Mouse (Mus musculus): ENCODE measurements around the gene Fntb.

DNA sequence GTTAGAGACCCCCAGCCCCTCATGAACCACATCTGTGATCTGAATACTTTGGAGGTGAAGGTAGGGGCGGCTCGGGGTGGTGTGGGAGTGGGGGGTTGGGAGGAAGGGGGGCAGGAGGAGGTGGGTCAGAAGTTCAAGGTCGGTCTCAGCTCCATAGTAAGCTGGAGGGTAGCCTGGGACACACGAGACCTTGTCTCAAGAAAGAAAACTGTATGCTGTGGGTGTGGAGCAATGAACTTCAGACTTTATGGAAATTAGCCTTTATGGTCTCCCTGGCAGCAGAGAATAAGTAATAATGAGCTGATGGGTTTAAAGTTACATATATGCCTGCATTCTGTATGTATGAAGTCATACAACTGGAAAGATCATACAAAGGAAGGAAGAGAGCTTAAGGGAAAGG is 119.7 kb downstream of the Fntb start:
- TF ChIP-seq CTCF (IDR thresholded peaks at IDR 0.05; ENCODE audit: extremely low read depth, insufficient read depth, low read length) = no peak
- no peak for TF ChIP-seq POLR2A (IDR thresholded peaks at IDR 0.05; ENCODE audit: extremely low read depth, insufficient read depth, low read length)
